Mouse (Mus musculus): ENCODE measurements at regions not wholly inside any gene's neighbourhood (a gene's known extent, or its start where the extent isn't known, plus 50 kb on each side); places are given as distances from the start of the nearest gene placed in this dataset.
"Not testable (repeated sequence)": the region's sequence is repeated elsewhere in the genome, so short reads cannot be mapped to it uniquely, and the experiment has no call there.

DNA sequence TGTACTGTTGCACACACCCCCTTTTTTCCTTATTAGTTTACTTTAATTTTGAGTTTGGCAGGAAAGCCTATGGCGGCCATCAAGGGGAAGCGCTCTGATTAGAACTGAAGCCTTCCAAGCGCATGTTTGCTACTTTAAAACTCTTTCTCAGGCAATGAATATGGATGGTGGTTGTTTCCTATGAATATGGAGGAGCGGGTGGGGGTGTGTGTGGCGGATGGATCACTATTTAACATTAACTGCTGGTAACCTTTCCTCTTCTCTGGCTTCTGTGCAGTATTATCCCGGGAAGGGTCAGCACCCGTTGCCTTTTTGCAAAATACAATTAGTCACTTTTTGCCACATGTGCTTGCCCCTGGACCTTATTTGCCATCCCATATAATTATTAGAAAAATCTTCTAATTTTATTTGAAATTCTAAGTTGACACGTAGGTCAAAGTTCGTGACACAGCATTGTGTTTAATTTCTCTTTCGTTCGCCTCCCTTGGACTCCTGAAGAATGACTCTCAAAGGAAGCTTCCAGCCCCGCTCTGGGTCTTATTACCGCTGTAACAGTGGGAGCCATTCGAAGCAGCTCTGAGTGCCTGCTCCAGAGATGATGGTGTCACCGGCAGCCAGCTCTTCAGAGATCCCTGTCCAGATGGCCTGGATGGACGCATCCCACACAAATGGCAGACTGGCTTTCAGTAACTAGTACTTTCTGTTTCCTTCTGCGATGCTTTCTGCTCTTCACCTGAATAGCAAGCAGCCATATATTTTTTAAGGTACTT, 302.0 kb downstream of the Vrk1 start:
- no peak overlapping the region for H3K27ac ChIP-seq
- no peak for ATAC-seq
- 77% methylated on average over 17 of the region's 17 CpGs for WGBS (ENCODE audit: insufficient replicate concordance)
- no peak overlapping the region for H3K4me3 ChIP-seq
- H3K9me3 ChIP-seq (replicated peaks) = no peaks in the 10 kb centered on the region
- H3K9ac ChIP-seq = no peak overlapping the region
- H3K27me3 ChIP-seq (replicated peaks) = 0 out of 2 replicates have a peak, but pooled peaks cover 6% of the 10 kb centered on the region
- H3K36me3 ChIP-seq = no peaks in the 10 kb centered on the region
- H3K4me2 ChIP-seq = no peak overlapping the region
- H3K4me1 ChIP-seq = peaks cover 4% of the 10 kb centered on the region; the same call in 1 of the 2 replicates

DNA sequence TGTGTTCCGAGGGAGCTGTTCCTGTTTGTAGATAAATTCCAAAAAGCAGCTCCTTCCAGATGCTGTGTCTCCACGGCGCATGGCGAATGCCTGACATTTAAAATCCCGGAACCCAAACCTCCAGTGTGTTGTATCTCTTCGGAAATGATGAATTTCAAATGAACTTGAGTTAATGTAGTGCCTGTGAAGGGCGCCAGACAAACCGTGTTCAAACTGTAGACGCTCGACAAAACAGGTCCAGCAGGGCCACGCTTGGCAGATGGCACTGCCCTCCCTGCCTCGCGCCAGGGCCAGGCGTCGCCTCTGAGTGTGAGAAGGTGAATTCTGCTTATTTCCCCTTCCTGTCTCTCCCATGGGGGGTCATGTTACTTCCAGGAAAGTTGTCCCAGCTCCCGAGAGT, 307.7 kb downstream of the Vrk1 start:
- 77% methylated on average over 16 of the region's 16 CpGs for WGBS (ENCODE audit: insufficient replicate concordance)
- no peak overlapping the region for H3K4me2 ChIP-seq
- no peaks in the 10 kb centered on the region for H3K27me3 ChIP-seq (replicated peaks)
- ATAC-seq = no peak
- no peaks in the 10 kb centered on the region for H3K9me3 ChIP-seq (replicated peaks)
- H3K4me3 ChIP-seq = no peak overlapping the region
- H3K36me3 ChIP-seq = no peaks in the 10 kb centered on the region
- no peak overlapping the region for H3K9ac ChIP-seq
- no peaks in the 10 kb centered on the region for H3K4me1 ChIP-seq
- no peak overlapping the region for H3K27ac ChIP-seq

DNA sequence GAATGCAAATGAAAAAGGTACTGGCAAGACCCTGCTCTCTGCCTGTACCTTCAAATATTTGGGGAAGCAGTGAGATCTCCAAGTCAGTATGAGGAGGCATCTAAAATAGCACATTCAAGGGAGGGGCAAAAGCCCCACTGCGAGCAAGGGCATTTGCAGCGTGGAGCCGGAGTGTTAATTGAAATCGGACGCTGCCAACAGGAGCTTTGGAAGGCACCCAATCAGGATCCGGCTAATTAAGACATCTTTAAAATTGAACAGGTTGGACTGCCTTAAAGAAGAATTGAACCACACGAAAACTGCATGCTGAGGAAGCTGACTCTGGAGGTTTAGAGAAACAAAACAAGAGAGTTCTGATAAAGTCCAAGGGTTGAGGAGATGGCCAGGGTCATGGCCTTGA, 311.5 kb downstream of the Vrk1 start:
- no peak overlapping the region for H3K27ac ChIP-seq
- H3K9ac ChIP-seq = no peak overlapping the region
- 81% methylated on average over 7 of the region's 7 CpGs for WGBS (ENCODE audit: insufficient replicate concordance)
- H3K4me1 ChIP-seq = no peaks in the 10 kb centered on the region
- no peak overlapping the region for H3K4me2 ChIP-seq
- no peaks in the 10 kb centered on the region for H3K27me3 ChIP-seq (replicated peaks)
- ATAC-seq = no peak
- no peak overlapping the region for H3K4me3 ChIP-seq
- H3K36me3 ChIP-seq = no peaks in the 10 kb centered on the region
- H3K9me3 ChIP-seq (replicated peaks) = no peaks in the 10 kb centered on the region

DNA sequence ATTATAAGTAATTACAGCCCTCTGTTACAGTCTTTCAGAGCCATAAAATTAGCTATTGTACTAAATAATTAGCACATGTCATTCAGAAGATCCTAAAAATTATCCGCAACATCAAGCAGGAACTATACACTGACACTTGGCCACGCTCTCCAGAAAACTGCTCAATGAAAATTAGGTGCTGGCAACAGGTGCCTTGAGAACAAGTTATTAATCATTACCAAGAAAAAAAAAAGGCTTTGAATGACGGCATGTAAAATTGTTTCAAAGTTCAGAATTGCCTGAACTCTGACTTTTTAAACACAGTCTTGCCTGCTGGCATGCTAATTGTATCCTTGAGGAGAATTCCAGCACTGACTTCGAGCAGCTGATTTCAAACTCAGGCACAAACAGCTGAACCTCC, 316.6 kb downstream of the Vrk1 start:
- H3K27me3 ChIP-seq (replicated peaks) = no peaks in the 10 kb centered on the region
- no peak overlapping the region for H3K4me3 ChIP-seq
- no peak overlapping the region for H3K9ac ChIP-seq
- ATAC-seq = no peak
- H3K4me1 ChIP-seq = no peaks in the 10 kb centered on the region
- H3K4me2 ChIP-seq = no peak overlapping the region
- H3K27ac ChIP-seq = no peak overlapping the region
- no peaks in the 10 kb centered on the region for H3K36me3 ChIP-seq
- H3K9me3 ChIP-seq (replicated peaks) = peaks cover 16% of the 10 kb centered on the region; the same call in 1 of the 2 replicates
- 70% methylated on average over 4 of the region's 4 CpGs for WGBS (ENCODE audit: insufficient replicate concordance)

DNA sequence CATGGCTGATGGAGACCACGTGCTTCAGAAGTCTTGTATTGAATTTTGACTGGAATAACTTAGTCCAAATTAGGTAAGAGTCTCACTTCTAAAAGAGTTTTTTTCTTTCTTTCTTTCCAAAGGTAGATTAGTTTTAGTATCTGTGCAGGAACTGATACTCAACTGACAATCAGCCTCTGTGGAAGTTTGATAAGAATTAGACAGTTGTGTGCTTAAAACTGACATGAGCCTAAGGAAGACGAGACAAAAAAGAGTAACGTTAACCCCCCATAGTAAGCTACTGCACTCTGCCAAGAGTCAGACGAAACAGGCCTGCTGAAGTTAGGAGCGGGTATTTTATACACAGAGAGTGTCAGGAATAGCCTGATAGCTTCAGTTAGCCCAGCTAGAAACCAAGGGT, 317.3 kb downstream of the Vrk1 start:
- no peak overlapping the region for H3K27ac ChIP-seq
- WGBS (ENCODE audit: insufficient replicate concordance) = 41% methylated on average over 5 of the region's 5 CpGs

DNA sequence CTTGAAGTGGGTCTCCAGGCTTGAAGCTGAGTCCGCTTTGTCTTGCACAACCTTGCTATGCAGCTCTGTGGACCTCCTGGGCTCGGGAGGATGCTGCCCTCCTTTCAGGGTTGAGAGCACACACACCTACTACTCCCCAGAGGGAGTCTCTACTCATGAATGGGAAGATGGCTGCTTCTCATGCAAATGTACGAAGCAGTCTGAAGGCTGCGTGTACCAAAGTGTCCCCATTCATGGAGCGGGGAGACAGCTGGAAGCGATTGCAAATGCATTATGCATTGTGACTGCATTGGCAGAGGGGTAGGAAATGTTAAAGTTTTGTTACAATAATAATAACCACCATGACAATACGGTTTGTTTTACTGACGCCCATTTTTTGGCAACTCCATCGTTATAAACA, 347.8 kb downstream of the Vrk1 start:
- WGBS (ENCODE audit: insufficient replicate concordance) = 75% methylated on average over 9 of the region's 9 CpGs
- no peaks in the 10 kb centered on the region for H3K9me3 ChIP-seq (replicated peaks)
- no peaks in the 10 kb centered on the region for H3K27me3 ChIP-seq (replicated peaks)
- H3K36me3 ChIP-seq = no peaks in the 10 kb centered on the region
- no peaks in the 10 kb centered on the region for H3K4me1 ChIP-seq
- no peak for ATAC-seq
- H3K9ac ChIP-seq = no peak overlapping the region
- H3K4me2 ChIP-seq = no peak overlapping the region
- H3K4me3 ChIP-seq = no peak overlapping the region
- H3K27ac ChIP-seq = no peak overlapping the region

More for the DNA sequence above, 317.3 kb downstream of the Vrk1 start:
- peak; percentile 49; the same call in 1 of the 2 replicates for ATAC-seq
- no peaks in the 10 kb centered on the region for H3K27me3 ChIP-seq (replicated peaks)
- no peaks in the 10 kb centered on the region for H3K4me1 ChIP-seq
- H3K9ac ChIP-seq = no peak overlapping the region
- H3K4me2 ChIP-seq = no peak overlapping the region
- H3K9me3 ChIP-seq (replicated peaks) = peaks cover 22% of the 10 kb centered on the region; the same call in 1 of the 2 replicates
- no peak overlapping the region for H3K4me3 ChIP-seq
- H3K36me3 ChIP-seq = no peaks in the 10 kb centered on the region

DNA sequence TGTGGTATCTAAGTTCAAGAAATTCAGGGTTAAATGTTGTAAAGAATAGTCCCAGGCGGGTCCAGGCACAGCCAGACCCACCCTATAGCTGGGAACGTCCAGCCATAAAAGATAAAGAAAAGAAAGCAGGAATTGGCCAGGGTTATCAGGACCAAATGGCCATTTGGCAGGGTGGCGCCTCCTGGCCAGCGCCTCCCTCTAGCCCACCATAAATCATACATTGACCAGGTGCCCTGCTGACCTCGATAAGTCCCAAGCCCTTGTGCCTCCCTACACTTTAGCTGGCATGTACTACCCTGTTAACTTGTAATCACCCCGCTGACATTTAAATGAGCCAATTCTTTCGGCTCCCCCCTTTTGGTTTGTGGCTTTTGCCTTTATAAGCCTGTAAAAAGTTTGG, 351.6 kb downstream of the Vrk1 start:
- H3K4me1 ChIP-seq; H3K27me3 ChIP-seq (replicated peaks); H3K27ac ChIP-seq; ATAC-seq; H3K9ac ChIP-seq; H3K9me3 ChIP-seq (replicated peaks); H3K4me3 ChIP-seq; H3K4me2 ChIP-seq; H3K36me3 ChIP-seq: not testable (repeated sequence)
- 49% methylated on average over 7 of the region's 7 CpGs for WGBS (ENCODE audit: insufficient replicate concordance)

DNA sequence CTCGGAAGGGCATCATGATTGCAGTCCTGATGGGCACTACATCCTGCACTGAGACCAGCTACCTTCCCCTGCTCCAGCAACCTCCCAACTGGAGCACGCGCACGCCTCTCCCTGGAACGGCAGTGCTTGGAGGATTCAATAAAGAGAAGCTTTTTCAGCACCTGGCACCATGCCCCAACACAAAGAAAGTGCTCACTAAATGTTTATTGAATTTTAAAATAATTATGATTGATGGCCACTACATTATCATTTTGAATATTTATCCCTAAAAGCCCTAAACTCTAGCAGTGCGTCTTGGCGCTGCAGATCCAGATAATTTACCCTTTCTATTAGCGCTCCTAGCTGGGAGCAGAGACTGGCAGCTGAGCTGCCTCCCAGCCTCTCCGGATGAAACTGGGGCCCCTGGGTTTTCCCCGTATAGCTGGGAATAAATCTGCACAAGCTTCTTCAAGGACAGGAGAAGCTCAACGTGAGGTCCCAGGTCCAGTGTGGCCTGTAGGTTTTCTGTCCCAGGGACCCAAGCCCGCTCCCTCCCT, 364.9 kb downstream of the Vrk1 start:
- no peak overlapping the region for H3K4me2 ChIP-seq
- no peaks in the 10 kb centered on the region for H3K4me1 ChIP-seq
- no peak overlapping the region for H3K27ac ChIP-seq
- H3K9ac ChIP-seq = no peak overlapping the region
- peaks cover 12% of the 10 kb centered on the region for H3K27me3 ChIP-seq (replicated peaks)
- H3K9me3 ChIP-seq (replicated peaks) = no peaks in the 10 kb centered on the region
- no peaks in the 10 kb centered on the region for H3K36me3 ChIP-seq
- 61% methylated on average over 12 of the region's 12 CpGs for WGBS (ENCODE audit: insufficient replicate concordance)
- no peak overlapping the region for H3K4me3 ChIP-seq
- no peak for ATAC-seq

DNA sequence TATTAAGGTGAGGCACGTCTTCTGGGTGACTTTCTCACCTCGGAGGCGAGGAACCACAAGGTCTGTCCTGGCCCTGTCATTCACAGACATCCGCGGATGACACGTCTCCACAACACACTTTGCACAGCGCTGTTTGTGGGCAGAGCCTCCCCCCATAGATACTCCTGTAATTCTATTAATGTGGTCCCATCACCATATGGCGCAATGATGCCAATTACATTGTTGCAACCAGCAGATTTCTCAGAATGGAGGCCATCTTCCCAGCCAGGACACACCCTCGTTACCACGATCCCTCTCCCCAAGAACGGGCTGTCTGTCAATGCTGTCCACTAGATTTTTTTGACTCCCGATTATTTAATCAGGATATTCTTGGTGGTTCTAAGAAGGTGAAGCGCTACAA, 365.9 kb downstream of the Vrk1 start:
- Histone ChIP-seq H3K9me3 (replicated peaks) (no peaks in the 10 kb centered on the region), H3K9ac (no peak overlapping the region), H3K4me2 (no peak overlapping the region), H3K36me3 (no peaks in the 10 kb centered on the region), H3K27ac (no peak overlapping the region), H3K4me1 (no peaks in the 10 kb centered on the region), H3K27me3 (replicated peaks) (peaks cover 12% of the 10 kb centered on the region), H3K4me3 (no peak overlapping the region)
- ATAC-seq = no peak
- 79% methylated on average over 13 of the region's 13 CpGs for WGBS (ENCODE audit: insufficient replicate concordance)

DNA sequence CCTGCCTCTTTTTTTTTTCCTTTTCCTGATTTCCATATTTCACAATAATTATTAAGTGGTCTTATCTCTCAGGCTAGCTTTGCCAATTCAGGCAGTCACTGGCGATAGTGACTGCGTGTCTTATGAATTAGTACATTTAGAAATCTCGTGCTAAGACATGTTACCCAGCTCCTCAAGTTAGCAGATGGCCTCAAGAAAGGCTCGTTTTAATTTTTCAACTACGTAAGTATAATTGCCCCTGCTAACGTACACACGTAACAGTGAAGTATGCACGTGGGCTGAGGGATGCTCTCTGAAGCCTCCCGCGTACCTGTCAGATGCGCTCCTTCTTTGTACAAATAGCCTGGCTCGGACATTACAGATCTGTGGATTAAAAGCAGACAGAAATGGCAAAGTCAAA, 366.8 kb downstream of the Vrk1 start:
- no peak overlapping the region for H3K4me3 ChIP-seq
- H3K4me2 ChIP-seq = no peak overlapping the region
- no peak overlapping the region for H3K27ac ChIP-seq
- 81% methylated on average over 12 of the region's 12 CpGs for WGBS (ENCODE audit: insufficient replicate concordance)
- no peaks in the 10 kb centered on the region for H3K36me3 ChIP-seq
- H3K9ac ChIP-seq = no peak overlapping the region
- ATAC-seq = no peak
- peaks cover 12% of the 10 kb centered on the region for H3K27me3 ChIP-seq (replicated peaks)
- no peaks in the 10 kb centered on the region for H3K9me3 ChIP-seq (replicated peaks)
- H3K4me1 ChIP-seq = no peaks in the 10 kb centered on the region

DNA sequence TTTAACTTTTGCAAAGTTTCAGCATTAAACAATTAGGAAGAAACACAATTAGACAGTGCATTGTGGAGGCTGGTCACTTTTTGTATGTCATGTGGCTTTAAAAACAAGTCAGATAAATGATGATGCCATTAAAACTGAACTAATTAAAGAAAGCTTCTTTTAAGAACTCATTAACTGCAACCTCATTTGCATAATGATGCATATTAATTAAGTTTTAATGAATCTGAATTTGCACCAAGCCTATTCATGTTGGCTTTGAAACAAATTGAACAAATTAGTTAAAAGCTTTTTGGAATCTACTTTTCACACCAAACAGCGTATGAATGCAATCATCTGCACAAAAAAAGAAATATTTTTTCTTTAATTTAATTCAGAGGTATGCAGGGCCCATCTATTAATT, 367.3 kb downstream of the Vrk1 start:
- Histone ChIP-seq H3K9ac (no peak overlapping the region), H3K4me2 (no peak overlapping the region), H3K4me1 (no peaks in the 10 kb centered on the region), H3K27ac (no peak overlapping the region), H3K4me3 (no peak overlapping the region), H3K9me3 (replicated peaks) (no peaks in the 10 kb centered on the region), H3K27me3 (replicated peaks) (peaks cover 12% of the 10 kb centered on the region), H3K36me3 (no peaks in the 10 kb centered on the region)
- 76% methylated on average over 1 of the region's 1 CpGs for WGBS (ENCODE audit: insufficient replicate concordance)
- no peak for ATAC-seq

DNA sequence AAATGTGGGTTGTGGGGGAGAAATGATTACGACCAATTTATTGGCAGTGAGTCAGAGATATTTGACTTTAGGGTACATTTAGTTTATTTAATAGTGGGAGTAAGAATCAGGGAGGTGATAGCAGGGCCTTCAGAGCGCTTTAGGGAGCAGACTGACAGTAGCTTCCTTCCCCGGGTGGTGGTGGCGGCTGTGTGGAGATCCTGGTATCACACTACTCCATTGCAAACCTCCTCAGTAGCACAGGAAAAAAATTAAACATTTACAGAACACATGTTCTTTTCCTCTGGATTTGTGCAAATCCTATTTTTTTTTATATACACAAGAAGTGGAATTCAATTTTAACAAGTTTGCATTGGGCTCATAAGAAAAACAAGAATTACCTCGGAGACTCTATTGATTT, 367.7 kb downstream of the Vrk1 start:
- ATAC-seq = no peak
- 53% methylated on average over 5 of the region's 5 CpGs for WGBS (ENCODE audit: insufficient replicate concordance)
- H3K36me3 ChIP-seq = no peaks in the 10 kb centered on the region
- H3K9me3 ChIP-seq (replicated peaks) = no peaks in the 10 kb centered on the region
- H3K9ac ChIP-seq = no peak overlapping the region
- H3K4me1 ChIP-seq = no peaks in the 10 kb centered on the region
- no peak overlapping the region for H3K4me2 ChIP-seq
- peaks cover 12% of the 10 kb centered on the region for H3K27me3 ChIP-seq (replicated peaks)
- no peak overlapping the region for H3K27ac ChIP-seq
- no peak overlapping the region for H3K4me3 ChIP-seq
